Mouse (Mus musculus) kidney, adult 18-20 months (tissue): ENCODE measurements around the gene Mmp3.
"Not testable (repeated sequence)": the region's sequence is repeated elsewhere in the genome, so short reads cannot be mapped to it uniquely, and the experiment has no call there.

Source experiments
- DNase-seq: peaks from one replicate; pipeline ENCODE4 v3.0.0; 2021

The Mmp3 gene

DNA sequence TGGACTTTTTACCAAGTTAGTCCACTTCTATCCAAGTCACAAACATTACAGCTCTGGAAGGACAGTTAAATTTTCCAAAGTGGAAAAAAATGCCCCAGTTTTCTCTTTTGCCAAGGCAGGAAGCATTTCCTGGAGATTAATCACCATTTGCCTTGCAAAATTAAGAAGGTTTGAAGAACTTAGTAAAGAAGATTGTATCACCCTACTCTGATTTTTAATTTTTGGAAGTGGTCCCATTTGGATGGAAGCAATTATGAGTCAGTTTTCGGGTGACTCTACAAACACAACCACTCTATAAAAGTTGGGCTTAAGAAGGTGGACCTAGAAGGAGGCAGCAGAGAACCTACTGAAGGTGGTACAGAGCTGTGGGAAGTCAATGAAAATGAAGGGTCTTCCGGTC is at the start of gene Mmp3:
Mmp3 (plus strand) TSS at position 301 of the 400 bp plus-strand sequence.
- DNase-seq: no peak

DNA sequence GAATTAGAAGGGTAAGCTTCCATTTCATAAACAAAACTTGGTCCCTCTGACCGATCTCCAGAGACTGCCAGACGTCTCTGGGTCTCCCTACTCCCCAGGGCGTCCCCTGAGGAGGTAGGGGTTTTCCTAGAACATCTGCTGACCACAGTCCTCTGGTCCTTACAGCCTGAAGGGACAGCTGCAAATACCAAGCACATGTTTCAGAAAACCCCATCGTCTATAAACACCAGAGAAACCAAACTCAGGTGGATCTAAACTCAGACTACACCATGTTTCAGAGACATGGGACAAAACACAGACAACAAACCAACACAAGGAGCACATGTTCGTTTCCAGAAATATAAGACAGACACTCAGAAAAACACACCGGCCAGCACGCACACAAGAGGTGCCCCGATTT is 49.1 kb upstream of the Mmp3 start:
- DNase-seq: not testable (repeated sequence)

GRCm38 (mm10) chr9:7453302-7453701 is 7.7 kb downstream of the Mmp3 start:
- DNase-seq: no peak

DNA sequence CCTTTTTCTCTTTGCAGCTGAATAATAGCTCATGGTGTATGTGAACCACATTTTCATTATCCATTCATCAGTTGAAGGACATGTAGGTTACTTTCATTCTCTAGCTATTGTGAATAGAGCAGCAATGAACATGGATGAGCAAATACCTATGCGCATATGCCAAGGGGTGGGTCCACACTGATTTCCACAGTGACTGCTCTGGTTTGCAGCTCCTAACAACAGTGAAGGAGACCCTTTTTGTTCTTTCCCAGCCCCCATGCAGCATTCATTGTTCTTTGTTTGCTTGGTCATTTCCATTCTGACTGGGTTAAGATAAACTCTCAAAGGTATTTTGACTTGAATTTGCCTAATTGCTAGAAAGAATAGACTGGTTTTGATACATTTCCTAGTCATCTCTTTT is 24.6 kb downstream of the Mmp3 start:
- no peak for DNase-seq

GRCm38 (mm10) chr9:7483684-7484394 is 38.2 kb downstream of the Mmp3 start:
- DNase-seq: no peak

- no peak for DNase-seq
These were observed 55.5 kb downstream of the Mmp3 start for GRCm38 (mm10) chr9:7501138-7501537.

DNA sequence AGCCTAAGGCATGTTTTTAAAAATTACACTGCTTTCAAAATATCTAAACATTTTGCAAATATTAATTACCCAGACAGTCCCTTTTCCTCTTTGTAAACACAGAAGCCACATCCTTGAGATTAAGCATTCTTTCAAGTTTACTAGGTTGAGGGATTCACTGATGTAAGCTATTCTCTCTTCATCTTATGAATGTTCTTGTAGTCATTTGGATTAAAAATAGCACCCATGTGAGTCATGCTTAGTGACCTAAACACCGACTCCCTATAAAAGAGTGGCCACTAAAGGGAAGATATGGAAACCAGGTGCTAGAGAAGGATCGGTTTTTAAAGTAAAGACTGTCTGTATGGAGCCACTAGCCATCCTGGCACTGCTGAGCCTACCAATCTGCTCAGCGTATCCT is 56.4 kb downstream of the Mmp3 start, which contains the start of gene Mmp10:
Mmp10 (plus strand) TSS at position 302 of the 400 bp plus-strand sequence.
- no peak for DNase-seq
